Mouse (Mus musculus): ENCODE data around the gene Psmd7. TPM values are rescaled to one million over a fixed set of nuclear protein-coding genes. Genes with fewer than 3 reads are reported as not detected.
A peak's percentile ranks its signal among the peaks of the same experiment; 100 is the strongest.

Gene Psmd7
- polyA plus RNA-seq, 1 experiment from 2014 or later = 236 TPM

MicroRNAs within 50 kb of the gene (microRNA counts, 519-probe panel; counts per million panel counts)
- 4,539 counts per million, percentile 57 among the panel's probes with 10 or more counts for microRNA mmu-miR-140

Small RNAs within 50 kb of the gene (microRNA-seq; reads per million reads assigned to microRNA genes)
- gene Mir140 = 2,785 reads per million, percentile 86 among the genes with 10 or more reads in this experiment

Other genes with a start within 250 kb of the Psmd7 start
- gene Nqo1, start 185.3 kb downstream of the Psmd7 start, polyA plus RNA-seq (2014; fragmentation: Nextera tagmentation; extraction: Ambion mirVana) = 5.4 and 7.9 TPM in 2 replicates
- 60.8 and 62.6 TPM in 2 replicates for gene Nob1, start 163.4 kb downstream of the Psmd7 start, polyA plus RNA-seq (2014; fragmentation: Nextera tagmentation; extraction: Ambion mirVana)
- gene Wwp2, start 152.1 kb downstream of the Psmd7 start, polyA plus RNA-seq (2014; fragmentation: Nextera tagmentation; extraction: Ambion mirVana) = 38.3 and 43.6 TPM in 2 replicates